Mouse (Mus musculus) kidney, embryonic 15.5 days (tissue): Measurements from ENCODE around the gene Ube2n. TPM values are rescaled to one million over a fixed set of nuclear protein-coding genes. Genes with fewer than 3 reads are reported as not detected.
"Not testable (repeated sequence)": the region's sequence is repeated elsewhere in the genome, so short reads cannot be mapped to it uniquely, and the experiment has no call there.

Source experiments
- ATAC-seq: fragments of 200-750 bp; cut with Nextera tagmentation; replicated peaks from 2 replicates; pipeline ENCODE4 v1.8.0; 2017; ENCODE audit warnings: moderate TSS enrichment; ENCODE audit not compliant: low FRiP score
- H3K27ac ChIP-seq: fragments of 300-500 bp; sonication (generic); 2 replicates; pipeline ENCODE4 v1.5.1; 2015; ENCODE audit warnings: mild to moderate bottlenecking, inconsistent platforms
- H3K27me3 ChIP-seq: fragments of 300-500 bp; sonication (generic); 2 replicates; pipeline ENCODE4 v1.6.1; 2015; ENCODE audit warnings: inconsistent platforms
- H3K36me3 ChIP-seq: fragments of 300-500 bp; sonication (generic); 2 replicates; pipeline ENCODE4 v1.6.1; 2015; ENCODE audit warnings: inconsistent platforms
- H3K4me1 ChIP-seq: fragments of 300-500 bp; sonication (generic); 2 replicates; pipeline ENCODE4 v1.6.1; 2015; ENCODE audit warnings: inconsistent platforms
- H3K4me2 ChIP-seq: fragments of 300-500 bp; sonication (generic); 2 replicates; pipeline ENCODE4 v1.6.1; 2015; ENCODE audit warnings: moderate library complexity, mild to moderate bottlenecking, inconsistent platforms
- H3K4me3 ChIP-seq: fragments of 300-500 bp; sonication (generic); replicated peaks from 2 replicates; pipeline ENCODE4 v1.5.1; 2015; ENCODE audit warnings: mild to moderate bottlenecking, inconsistent platforms
- H3K9ac ChIP-seq: fragments of 300-500 bp; sonication (generic); 2 replicates; pipeline ENCODE4 v1.6.1; 2015; ENCODE audit warnings: mild to moderate bottlenecking, inconsistent platforms
- H3K9me3 ChIP-seq: fragments of 300-500 bp; sonication (generic); replicated peaks from 2 replicates; pipeline ENCODE4 v1.6.1; 2016; ENCODE audit warnings: inconsistent platforms
- WGBS: fragments of 180-500 bp; shearing (Covaris S2); methylation state at CpG from one replicate; pipeline ENCODE4 v1.1.7; 2015; ENCODE audit warnings: mixed read lengths; 5-methylcytosine and 5-hydroxymethylcytosine counted together
- polyA plus RNA-seq: library from polyadenylated mRNA; unstranded; fragments of >200 nt; fragmentation: Nextera tagmentation; extraction: Ambion mirVana; gene quantifications from 2 replicates; pipeline ENCODE4 v1.2.1, GENCODE M21; 2015

The Ube2n gene
- polyA plus RNA-seq, 1 experiment from 2014 or later, result 347 TPM

- no peak for ATAC-seq
- no peak overlapping the region for H3K4me3 ChIP-seq
- H3K9ac ChIP-seq, result no peak overlapping the region
- H3K27me3 ChIP-seq, result no peaks in the 10 kb centered on the region
- H3K4me2 ChIP-seq, result no peak overlapping the region
- 73% methylated on average over 4 of the region's 4 CpGs for WGBS
- H3K36me3 ChIP-seq, result peaks cover 64% of the 10 kb centered on the region
- no peaks in the 10 kb centered on the region for H3K4me1 ChIP-seq
- H3K9me3 ChIP-seq, result no peaks in the 10 kb centered on the region
- H3K27ac ChIP-seq, result no peak overlapping the region
Measured at GRCm38 (mm10) chr10:95545051-95545450, 30.1 kb downstream of the Ube2n start.

- WGBS, result 97% methylated on average over 2 of the region's 2 CpGs
- Histone ChIP-seq H3K4me3 (no peak overlapping the region), H3K4me2 (no peak overlapping the region), H3K36me3 (peaks cover 74% of the 10 kb centered on the region), H3K9ac (no peak overlapping the region), H3K9me3 (no peaks in the 10 kb centered on the region), H3K27me3 (no peaks in the 10 kb centered on the region), H3K4me1 (no peaks in the 10 kb centered on the region), H3K27ac (no peak overlapping the region)
- no peak for ATAC-seq
Measured at GRCm38 (mm10) chr10:95546178-95546577, 31.2 kb downstream of the Ube2n start.

GRCm38 (mm10) chr10:95548154-95548826, 33.3 kb downstream of the Ube2n start:
- Histone ChIP-seq H3K9me3 (no peaks in the 10 kb centered on the region), H3K36me3 (peaks cover 81% of the 10 kb centered on the region), H3K27ac (no peak overlapping the region), H3K27me3 (no peaks in the 10 kb centered on the region), H3K4me3 (no peak overlapping the region), H3K4me1 (0 out of 2 replicates have a peak, but pooled peaks cover 2% of the 10 kb centered on the region), H3K4me2 (no peak overlapping the region), H3K9ac (no peak overlapping the region)
- WGBS, result 71% methylated on average over 11 of the region's 11 CpGs
- ATAC-seq, result no peak

GRCm38 (mm10) chr10:95549080-95549479, 34.1 kb downstream of the Ube2n start:
- peaks cover 76% of the 10 kb centered on the region for H3K36me3 ChIP-seq
- WGBS, result 86% methylated on average over 5 of the region's 5 CpGs
- H3K9me3 ChIP-seq, H3K4me2 ChIP-seq, ATAC-seq, H3K27me3 ChIP-seq, H3K27ac ChIP-seq, H3K9ac ChIP-seq, H3K4me3 ChIP-seq, H3K4me1 ChIP-seq: not testable (repeated sequence)

- 61% methylated on average over 1 of the region's 1 CpGs for WGBS
- Histone ChIP-seq H3K4me3 (no peak overlapping the region), H3K9me3 (no peaks in the 10 kb centered on the region), H3K4me2 (no peak overlapping the region), H3K4me1 (0 out of 2 replicates have a peak, but pooled peaks cover 6% of the 10 kb centered on the region), H3K9ac (no peak overlapping the region), H3K36me3 (peaks cover 62% of the 10 kb centered on the region), H3K27ac (no peak overlapping the region), H3K27me3 (no peaks in the 10 kb centered on the region)
- ATAC-seq, result no peak
Measured at GRCm38 (mm10) chr10:95550506-95550905, 35.6 kb downstream of the Ube2n start.

GRCm38 (mm10) chr10:95551752-95552151, 36.8 kb downstream of the Ube2n start:
- Histone ChIP-seq H3K27ac (no peak overlapping the region), H3K9me3 (no peaks in the 10 kb centered on the region), H3K9ac (no peak overlapping the region), H3K4me2 (no peak overlapping the region), H3K36me3 (peaks cover 54% of the 10 kb centered on the region), H3K27me3 (no peaks in the 10 kb centered on the region), H3K4me1 (peaks cover 17% of the 10 kb centered on the region), H3K4me3 (no peak overlapping the region)
- no peak for ATAC-seq

GRCm38 (mm10) chr10:95552326-95552725, 37.4 kb downstream of the Ube2n start:
- no peak overlapping the region for H3K9ac ChIP-seq
- H3K4me1 ChIP-seq, result peaks cover 19% of the 10 kb centered on the region
- WGBS, result 64% methylated on average over 3 of the region's 3 CpGs
- no peak overlapping the region for H3K4me3 ChIP-seq
- no peaks in the 10 kb centered on the region for H3K9me3 ChIP-seq
- no peak for ATAC-seq
- H3K27ac ChIP-seq, result no peak overlapping the region
- peaks cover 53% of the 10 kb centered on the region for H3K36me3 ChIP-seq
- no peaks in the 10 kb centered on the region for H3K27me3 ChIP-seq
- no peak overlapping the region for H3K4me2 ChIP-seq

- Histone ChIP-seq H3K27ac (0 out of 2 replicates have a peak overlapping the region, but pooled peaks have one; percentile 10), H3K27me3 (no peaks in the 10 kb centered on the region), H3K4me3 (no peak overlapping the region), H3K4me2 (no peak overlapping the region), H3K4me1 (peaks cover 43% of the 10 kb centered on the region), H3K9me3 (no peaks in the 10 kb centered on the region), H3K9ac (no peak overlapping the region), H3K36me3 (peaks cover 29% of the 10 kb centered on the region)
- 77% methylated on average over 11 of the region's 11 CpGs for WGBS
- ATAC-seq, result no peak
Measured at GRCm38 (mm10) chr10:95555866-95556265, 40.9 kb downstream of the Ube2n start.

GRCm38 (mm10) chr10:95557337-95557828, 42.4 kb downstream of the Ube2n start:
- no peak overlapping the region for H3K4me3 ChIP-seq
- H3K27me3 ChIP-seq, result no peaks in the 10 kb centered on the region
- no peak overlapping the region for H3K9ac ChIP-seq
- no peak overlapping the region for H3K27ac ChIP-seq
- no peaks in the 10 kb centered on the region for H3K9me3 ChIP-seq
- 88% methylated on average over 5 of the region's 5 CpGs for WGBS
- H3K4me2 ChIP-seq, result no peak overlapping the region
- peaks cover 17% of the 10 kb centered on the region for H3K36me3 ChIP-seq
- ATAC-seq, result 0 out of 2 replicates have a peak, but pooled peaks have one; percentile 41
- peaks cover 52% of the 10 kb centered on the region for H3K4me1 ChIP-seq

- Histone ChIP-seq H3K4me2 (peak overlapping the region; percentile 42), H3K27me3 (no peaks in the 10 kb centered on the region), H3K36me3 (peaks cover 16% of the 10 kb centered on the region), H3K4me3 (peak overlapping the region; percentile 94), H3K9me3 (no peaks in the 10 kb centered on the region), H3K9ac (peak overlapping the region; percentile 14; the same call in 1 of the 2 replicates), H3K27ac (no peak overlapping the region), H3K4me1 (peaks cover 52% of the 10 kb centered on the region)
- WGBS, result 70% methylated on average over 7 of the region's 7 CpGs
- ATAC-seq, result no peak
Measured at GRCm38 (mm10) chr10:95559426-95559825, 44.5 kb downstream of the Ube2n start.

GRCm38 (mm10) chr10:95560394-95560983, 45.5 kb downstream of the Ube2n start:
- H3K27ac ChIP-seq, result 0 out of 2 replicates have a peak overlapping the region, but pooled peaks have one; percentile 37
- H3K9me3 ChIP-seq, result no peaks in the 10 kb centered on the region
- H3K4me2 ChIP-seq, result peak overlapping the region; percentile 42
- no peak overlapping the region for H3K9ac ChIP-seq
- no peak for ATAC-seq
- no peaks in the 10 kb centered on the region for H3K27me3 ChIP-seq
- peaks cover 16% of the 10 kb centered on the region for H3K36me3 ChIP-seq
- peaks cover 58% of the 10 kb centered on the region for H3K4me1 ChIP-seq
- peak overlapping the region; percentile 94 for H3K4me3 ChIP-seq
- 88% methylated on average over 9 of the region's 9 CpGs for WGBS

- Histone ChIP-seq H3K9me3 (no peaks in the 10 kb centered on the region), H3K27ac (peak overlapping the region; percentile 25; the same call in 1 of the 2 replicates), H3K4me3 (peak overlapping the region; percentile 94), H3K4me1 (peaks cover 57% of the 10 kb centered on the region), H3K4me2 (peak overlapping the region; percentile 75), H3K36me3 (peaks cover 12% of the 10 kb centered on the region), H3K9ac (peak overlapping the region; percentile 97), H3K27me3 (no peaks in the 10 kb centered on the region)
- WGBS, result 48% methylated on average over 7 of the region's 7 CpGs
- ATAC-seq, result no peak
Measured at GRCm38 (mm10) chr10:95561616-95562015, 46.7 kb downstream of the Ube2n start.
